Mouse (Mus musculus): Measurements from ENCODE around the gene Gm10647. TPM values are rescaled to one million over a fixed set of nuclear protein-coding genes. Genes with fewer than 3 reads are reported as not detected.

Gm10647 gene
- not detected for polyA plus RNA-seq (2017; shearing (Covaris generic))

DNA sequence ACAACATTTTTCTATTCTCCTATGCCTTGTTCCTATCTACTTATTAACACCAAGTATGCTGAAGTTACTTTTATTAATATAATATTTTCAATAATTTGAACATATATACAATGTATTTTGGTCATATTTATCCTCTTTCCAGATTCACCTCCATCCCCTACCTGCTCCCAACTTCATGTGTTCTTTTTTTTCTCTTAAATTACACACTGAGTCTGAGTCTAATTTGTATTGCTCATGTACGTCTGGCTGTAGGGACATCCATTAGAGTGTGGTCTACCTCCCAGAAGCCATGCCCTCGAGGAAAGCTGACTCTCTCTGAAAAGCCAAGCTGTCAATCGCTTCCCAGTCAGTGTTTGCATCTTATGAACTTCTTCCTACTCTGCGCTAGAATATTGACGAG, at the start of gene Gm10647:
Gene Gm10647, plus strand, starts transcription at position 301 of the 400 bp plus-strand sequence.

DNA sequence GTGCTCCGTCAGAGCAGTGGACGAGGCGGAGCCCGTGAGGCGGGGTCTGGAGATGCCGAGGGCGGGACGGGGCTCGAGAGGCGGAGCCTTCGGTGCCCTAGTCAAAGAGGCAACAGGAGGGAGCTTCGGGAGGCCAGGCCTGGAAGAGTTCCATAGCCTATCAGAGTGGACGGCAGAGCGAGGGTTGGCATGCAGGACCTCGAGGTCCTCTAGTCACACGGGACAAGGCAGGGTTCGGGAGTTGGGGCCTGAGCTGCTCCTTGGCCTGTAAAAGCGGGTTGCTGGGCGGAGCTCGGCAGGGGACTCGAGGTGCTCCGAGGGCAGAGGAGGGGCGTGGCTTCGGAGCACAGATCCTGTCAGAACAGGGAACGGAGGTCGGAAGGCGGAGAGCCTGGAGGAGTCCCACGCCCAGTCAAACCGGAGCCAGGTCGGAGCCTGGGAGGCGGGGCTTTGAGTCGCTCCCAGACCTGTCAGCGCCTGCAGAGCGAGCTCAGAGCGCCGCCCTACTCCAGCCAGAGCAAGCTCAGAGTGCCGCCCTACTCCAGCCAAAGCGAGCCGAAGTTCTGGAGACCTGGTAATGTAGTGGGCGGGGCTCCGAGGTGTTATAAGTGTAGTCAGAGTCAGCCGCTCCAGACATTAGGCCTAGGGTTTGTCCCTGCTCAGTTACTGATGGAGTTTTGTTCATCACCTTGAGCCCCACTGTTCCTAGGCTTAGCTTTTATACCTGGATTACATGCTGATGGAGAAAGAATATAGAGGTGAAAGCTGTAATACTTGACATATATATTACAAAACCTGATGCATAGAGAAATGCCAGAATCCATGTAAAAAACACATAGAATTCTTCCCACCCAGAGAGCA, 1.1 kb upstream of the Gm10647 start, which contains the start of gene Aph1b:
Gene Aph1b, minus strand, starts transcription at position 27 of the 861 bp plus-strand sequence.

DNA sequence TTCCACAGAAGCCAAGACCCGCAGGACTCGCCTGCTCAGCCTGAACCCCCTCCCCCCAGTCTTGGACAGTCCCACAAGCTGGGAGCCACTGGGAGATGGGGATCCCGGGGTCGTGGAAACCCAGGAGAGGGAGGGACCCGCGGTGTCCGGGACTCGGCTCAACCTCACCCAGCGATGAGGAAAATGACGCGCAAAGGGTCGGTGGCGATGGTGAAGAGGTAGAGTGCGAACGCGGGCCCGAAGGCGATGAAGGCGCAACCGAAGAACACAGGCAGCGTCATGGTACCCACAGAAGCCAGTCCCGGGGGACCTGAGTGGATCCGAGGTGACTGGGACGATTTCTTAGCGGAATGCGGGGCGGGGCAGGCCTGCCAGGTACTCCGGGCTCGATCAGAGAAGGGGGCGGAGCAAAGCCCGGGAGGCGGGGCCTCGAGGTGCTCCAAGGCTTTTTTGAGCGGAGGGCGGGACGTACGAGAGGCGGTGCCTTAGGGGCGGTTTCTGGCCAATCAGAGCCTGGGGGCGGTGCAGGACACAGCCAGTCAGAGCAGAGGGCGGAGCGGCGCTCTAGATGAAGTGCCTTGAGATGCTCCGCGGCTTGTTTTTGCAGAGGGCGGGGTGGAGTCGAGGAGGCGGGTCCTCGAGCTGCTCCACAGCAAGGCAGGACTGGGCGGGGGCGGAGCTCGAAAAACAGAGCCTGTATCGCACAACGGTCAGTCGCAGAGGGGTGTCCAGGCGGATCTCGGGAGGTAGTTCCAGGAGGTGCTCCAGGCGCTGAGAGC, 37.7 kb downstream of the Gm10647 start, which contains the start of gene Aph1c:
Gene Aph1c, minus strand, starts transcription at position 409 of the 779 bp plus-strand sequence.

Other genes with a start within 250 kb of the Gm10647 start
- 250 TPM for gene Usp3, start 203.9 kb upstream of the Gm10647 start, polyA plus RNA-seq (2017; shearing (Covaris generic))
- 2.4 TPM for gene Car12, start 83.4 kb upstream of the Gm10647 start, polyA plus RNA-seq (2017; shearing (Covaris generic))
- gene Aph1b, start 1.5 kb upstream of the Gm10647 start, polyA plus RNA-seq (2017; shearing (Covaris generic)) = 0.56 TPM
- gene Aph1c, start 37.7 kb downstream of the Gm10647 start, polyA plus RNA-seq (2017; shearing (Covaris generic)) = 0.31 TPM
- 55.6 TPM for gene Rab8b, start 122.6 kb downstream of the Gm10647 start, polyA plus RNA-seq (2017; shearing (Covaris generic))
- 60.5 TPM for gene Rps27l, start 149.0 kb downstream of the Gm10647 start, polyA plus RNA-seq (2017; shearing (Covaris generic))
- 27.9 TPM for gene Lactb, start 178.4 kb downstream of the Gm10647 start, polyA plus RNA-seq (2017; shearing (Covaris generic))

All from naive thymus-derived CD4-positive, alpha-beta T cell, adult 5 months (primary cell).